Mouse (Mus musculus) ES-Bruce4 (cell line): ENCODE measurements around the gene Samd13. TPM values are rescaled to one million over a fixed set of nuclear protein-coding genes. Genes with fewer than 3 reads are reported as not detected.

Experiments used
- H3K27ac ChIP-seq: 2 replicates; pipeline ENCODE4 v1.5.1; 2012; ENCODE audit warnings: low read length, inconsistent platforms; ENCODE audit not compliant: insufficient read depth
- H3K27me3 ChIP-seq: 2 replicates; pipeline ENCODE4 v1.6.1; 2012; ENCODE audit warnings: mild to moderate bottlenecking, low read length, inconsistent platforms; ENCODE audit not compliant: control insufficient read depth, poor library complexity, insufficient read depth, severe bottlenecking
- H3K36me3 ChIP-seq: 2 replicates; pipeline ENCODE4 v1.6.1; 2012; ENCODE audit warnings: inconsistent platforms, mild to moderate bottlenecking, low read length, moderate library complexity; ENCODE audit not compliant: control insufficient read depth, poor library complexity, insufficient read depth, severe bottlenecking
- H3K4me1 ChIP-seq: one replicate; pipeline ENCODE4 v1.8.1; 2011; ENCODE audit warnings: low read length; ENCODE audit not compliant: control insufficient read depth, insufficient read depth
- H3K4me3 ChIP-seq: 2 replicates; pipeline ENCODE4 v1.5.1; 2011; ENCODE audit warnings: low read depth, mild to moderate bottlenecking, low read length
- H3K9ac ChIP-seq: 2 replicates; pipeline ENCODE4 v1.6.1; 2012; ENCODE audit warnings: low read depth, mild to moderate bottlenecking, inconsistent platforms; ENCODE audit not compliant: poor library complexity, severe bottlenecking
- H3K9me3 ChIP-seq: replicated peaks from 2 replicates; pipeline ENCODE4 v1.6.1; 2012; ENCODE audit warnings: mild to moderate bottlenecking, low read length, inconsistent platforms; ENCODE audit not compliant: control insufficient read depth, poor library complexity, insufficient read depth, severe bottlenecking
- CTCF ChIP-seq: IDR thresholded peaks from one replicate; pipeline ENCODE4 v1.8.1; 2011; ENCODE audit warnings: low read depth, low read length
- EP300 ChIP-seq: IDR thresholded peaks from 2 replicates; pipeline ENCODE4 v1.6.1; 2011; ENCODE audit warnings: low read depth, low read length; ENCODE audit not compliant: insufficient read depth
- POLR2A ChIP-seq: IDR thresholded peaks from one replicate; pipeline ENCODE4 v1.8.1; 2011; ENCODE audit warnings: low read length; ENCODE audit not compliant: insufficient read depth
- polyA plus RNA-seq: library from polyadenylated mRNA; stranded (reverse); fragments of >200 nt; gene quantifications from 2 replicates; pipeline ENCODE4 v1.2.4, GENCODE M21; 2011; ENCODE audit warnings: low read depth; ENCODE audit not compliant: missing spikeins, insufficient read depth, insufficient read length

Gene Samd13
- polyA plus RNA-seq, 1 experiment = not detected

DNA sequence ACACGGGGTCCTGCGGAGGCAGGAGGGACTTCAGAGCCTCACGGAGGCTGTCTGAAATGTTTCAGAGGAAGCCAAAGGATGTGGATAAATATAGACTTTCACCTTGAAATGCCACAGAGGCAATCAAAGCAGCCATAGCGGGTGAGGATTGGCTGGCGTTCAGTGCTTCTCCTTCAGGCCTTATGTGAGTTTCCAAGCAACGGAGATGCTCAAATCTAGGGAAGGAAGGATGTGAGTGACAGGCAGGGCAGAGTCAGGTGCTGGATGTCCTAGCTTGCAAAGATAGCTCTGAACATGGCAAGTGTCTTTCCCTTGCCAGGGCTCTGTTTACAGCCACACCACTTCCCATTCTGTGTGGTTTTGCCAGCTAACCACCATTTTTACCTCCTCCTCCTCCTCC lies 26.2 kb upstream of the Samd13 start:
- no peaks in the 10 kb centered on the region for H3K27me3 ChIP-seq
- TF ChIP-seq POLR2A (no peak), CTCF (no peak), EP300 (no peak)
- no peak overlapping the region for H3K27ac ChIP-seq
- no peak overlapping the region for H3K4me3 ChIP-seq
- H3K36me3 ChIP-seq = no peaks in the 10 kb centered on the region
- H3K9me3 ChIP-seq = no peaks in the 10 kb centered on the region
- no peak overlapping the region for H3K9ac ChIP-seq
- H3K4me1 ChIP-seq = no peaks in the 10 kb centered on the region

DNA sequence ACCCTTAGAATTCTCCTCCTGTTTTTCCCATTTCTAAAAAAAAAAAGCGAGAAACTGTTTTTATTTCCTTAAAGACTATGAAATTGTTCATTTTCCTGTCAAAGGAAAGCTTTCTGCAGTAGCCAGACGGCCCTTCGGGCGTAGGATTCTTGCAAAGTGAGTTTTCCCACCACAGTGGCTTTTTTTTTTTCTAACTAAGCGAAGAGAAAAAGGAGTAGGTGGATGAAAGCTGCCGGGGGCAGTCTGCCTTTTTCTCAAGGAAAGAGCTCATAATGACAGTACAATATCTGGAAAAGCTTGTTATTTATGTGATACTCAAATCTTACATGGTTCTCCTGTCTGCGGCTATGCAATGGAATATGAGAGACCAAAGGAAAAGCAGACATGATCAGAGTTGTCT lies 25.7 kb upstream of the Samd13 start:
- TF ChIP-seq CTCF (no peak), EP300 (no peak), POLR2A (no peak)
- Histone ChIP-seq H3K4me1 (no peaks in the 10 kb centered on the region), H3K4me3 (no peak overlapping the region), H3K9me3 (no peaks in the 10 kb centered on the region), H3K9ac (no peak overlapping the region), H3K36me3 (no peaks in the 10 kb centered on the region), H3K27ac (no peak overlapping the region), H3K27me3 (no peaks in the 10 kb centered on the region)

DNA sequence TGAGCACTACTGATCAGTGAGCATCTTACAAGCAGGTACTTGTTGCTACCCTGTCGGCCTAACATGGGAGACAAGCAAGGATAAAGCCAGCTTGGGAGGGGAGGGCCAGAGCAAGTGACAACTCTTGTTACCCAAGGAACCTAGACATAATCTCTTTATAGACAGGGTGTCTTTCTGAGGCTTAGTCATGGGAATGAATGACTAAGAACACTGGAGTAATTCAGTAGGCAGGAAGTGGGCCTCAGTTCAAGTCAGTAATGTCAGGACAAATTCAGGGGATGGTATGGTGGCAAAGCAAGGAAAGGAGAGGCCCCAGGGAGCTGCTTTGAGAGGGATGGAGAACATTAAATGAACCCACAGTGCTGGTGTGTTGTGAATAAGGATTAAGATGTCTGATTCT lies 23.7 kb upstream of the Samd13 start:
- no peaks in the 10 kb centered on the region for H3K36me3 ChIP-seq
- H3K9ac ChIP-seq = no peak overlapping the region
- H3K27ac ChIP-seq = no peak overlapping the region
- no peaks in the 10 kb centered on the region for H3K9me3 ChIP-seq
- no peaks in the 10 kb centered on the region for H3K4me1 ChIP-seq
- no peak overlapping the region for H3K4me3 ChIP-seq
- H3K27me3 ChIP-seq = no peaks in the 10 kb centered on the region
- TF ChIP-seq CTCF (no peak), POLR2A (no peak), EP300 (no peak)

DNA sequence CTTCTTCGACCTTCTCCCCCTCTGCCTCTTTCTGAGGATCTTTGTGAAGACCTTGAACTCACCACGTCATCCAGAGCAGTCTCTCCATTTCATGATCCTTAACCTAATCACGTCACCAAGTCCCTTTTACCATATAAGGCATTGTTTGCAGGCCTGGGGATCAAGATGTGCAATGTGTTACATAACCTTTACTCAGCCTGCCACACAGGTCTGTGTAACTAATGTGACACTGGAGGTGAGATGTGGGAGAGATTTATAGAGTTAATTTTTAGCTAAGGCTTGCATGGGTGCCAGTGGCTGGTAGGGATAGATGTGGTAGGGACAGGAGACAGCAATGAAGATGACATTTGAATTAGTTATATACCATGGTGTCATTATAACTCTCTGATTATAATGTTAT lies 23.0 kb upstream of the Samd13 start:
- no peaks in the 10 kb centered on the region for H3K4me1 ChIP-seq
- no peaks in the 10 kb centered on the region for H3K36me3 ChIP-seq
- no peak for TF ChIP-seq CTCF
- no peak for TF ChIP-seq POLR2A
- TF ChIP-seq EP300 = no peak
- no peak overlapping the region for H3K4me3 ChIP-seq
- no peak overlapping the region for H3K9ac ChIP-seq
- H3K27me3 ChIP-seq = no peaks in the 10 kb centered on the region
- H3K27ac ChIP-seq = no peak overlapping the region
- H3K9me3 ChIP-seq = no peaks in the 10 kb centered on the region

DNA sequence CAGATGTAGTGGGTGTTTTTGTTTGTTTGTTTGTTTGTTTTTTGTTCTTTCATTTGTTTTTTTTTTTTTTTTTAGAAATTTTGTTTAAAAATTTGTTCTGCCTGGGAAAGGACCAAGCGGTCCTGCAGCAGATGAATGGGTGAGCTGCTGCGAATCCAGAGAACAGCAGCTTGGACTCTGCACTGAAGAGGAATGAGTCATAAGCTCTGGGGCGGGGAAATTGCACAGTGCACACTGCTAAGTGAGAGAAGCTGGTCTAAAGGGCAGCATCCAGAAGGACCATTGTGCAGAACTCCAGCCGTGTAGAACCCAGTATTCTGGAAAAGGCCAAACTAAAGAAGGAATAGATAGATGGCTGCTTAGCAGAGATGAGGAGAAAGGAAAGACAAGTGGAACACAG lies 18.7 kb upstream of the Samd13 start:
- H3K9ac ChIP-seq = no peak overlapping the region
- no peak overlapping the region for H3K4me3 ChIP-seq
- TF ChIP-seq POLR2A (no peak), CTCF (no peak), EP300 (no peak)
- H3K27ac ChIP-seq = no peak overlapping the region
- no peaks in the 10 kb centered on the region for H3K27me3 ChIP-seq
- no peaks in the 10 kb centered on the region for H3K4me1 ChIP-seq
- no peaks in the 10 kb centered on the region for H3K9me3 ChIP-seq
- no peaks in the 10 kb centered on the region for H3K36me3 ChIP-seq

DNA sequence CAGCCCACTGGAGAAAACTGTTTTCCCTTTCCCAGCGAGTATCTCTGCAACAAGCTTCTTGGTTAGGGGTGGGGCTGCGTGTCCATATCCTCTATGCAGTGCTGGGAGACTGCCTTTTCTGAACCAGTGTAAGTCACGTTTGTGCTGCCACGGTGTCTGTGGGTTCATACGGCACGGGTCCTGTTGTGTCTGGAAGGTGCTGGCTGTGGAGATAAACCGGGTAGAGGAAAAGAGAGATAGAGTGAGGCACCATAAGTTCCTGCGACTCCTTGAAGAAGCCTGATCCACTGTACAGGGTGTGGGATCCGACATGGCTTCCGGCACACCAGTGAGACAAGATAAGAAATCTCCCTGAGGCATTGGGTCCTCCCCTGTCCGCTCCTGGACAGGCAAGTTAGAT lies 14.7 kb upstream of the Samd13 start:
- no peaks in the 10 kb centered on the region for H3K27me3 ChIP-seq
- no peaks in the 10 kb centered on the region for H3K36me3 ChIP-seq
- no peak overlapping the region for H3K9ac ChIP-seq
- H3K9me3 ChIP-seq = no peaks in the 10 kb centered on the region
- no peak overlapping the region for H3K4me3 ChIP-seq
- H3K27ac ChIP-seq = no peak overlapping the region
- H3K4me1 ChIP-seq = no peaks in the 10 kb centered on the region
- TF ChIP-seq EP300 (no peak), CTCF (no peak), POLR2A (no peak)
